1 mouse cellular context compared by ENCODE assay signal in genomic region chr19:26776066-26777025, GRCm38 (mm10).
TF ChIP-seq lines count a peak whose summit lies in the region.

No protein-coding gene starts in this region.

TF ChIP-seq in MEL, 35 proteins besides CTCF, POLR2A, EP300 and RAD21 (continued from another document):
- TF ChIP-seq MAZ (IDR thresholded peaks at IDR 0.05; ENCODE audit: low read depth, low read length) (0 out of 2 replicates have a peak, but pooled peaks have one; percentile 56), BHLHE40 (IDR thresholded peaks at IDR 0.05; ENCODE audit: borderline replicate concordance, low read depth, low read length) (no peak; the same call in 1 of the 2 replicates), MAFK (IDR thresholded peaks at IDR 0.05; ENCODE audit: borderline replicate concordance, low read depth, low read length) (no peak; the same call in 1 of the 2 replicates), ELF1 (IDR thresholded peaks at IDR 0.05; ENCODE audit: low read depth, low read length) (no peak), GABPA (IDR thresholded peaks at IDR 0.05; ENCODE audit: low read depth, low read length) (no peak), SIN3A (IDR thresholded peaks at IDR 0.05; ENCODE audit: low read length) (peak; percentile 78), USF1 (IDR thresholded peaks at IDR 0.05; ENCODE audit: low read depth, low read length) (no peak), TCF12 (IDR thresholded peaks at IDR 0.05; ENCODE audit: low read depth, low read length) (peak; percentile 94), HCFC1 (IDR thresholded peaks at IDR 0.05; ENCODE audit: low read depth, low read length) (no peak), MEF2A (IDR thresholded peaks at IDR 0.05; ENCODE audit: extremely low read depth, insufficient replicate concordance, low read depth, low read length, poor library complexity, severe bottlenecking) (no peak)
TF ChIP-seq in MEL: peak in this region for 11.
